Mouse (Mus musculus) sigmoid colon, adult 10 weeks (tissue): ENCODE results near the gene Rbmy. TPM values are rescaled to one million over a fixed set of nuclear protein-coding genes. Genes with fewer than 3 reads are reported as not detected.

Experiments
- polyA plus RNA-seq: library from polyadenylated mRNA; stranded (reverse); fragments of 350-450 nt; fragmentation: Illumina TruSeq; extraction: RNeasy Lipid Tissue Mini Kit (QIAGEN cat#74804); gene quantifications from one replicate; pipeline ENCODE4 v1.2.3, GENCODE M21; 2014; ENCODE audit warnings: low read depth, low replicate concordance

Gene Rbmy
- not detected for polyA plus RNA-seq

GRCm38 (mm10) chrY:2830380-2830779 lies at the start of gene Rbmy, which contains the start of gene Gm10256:
Gene Rbmy, plus strand, starts transcription at chrY:2830680.
Gene Gm10256, plus strand, starts transcription at chrY:2830699.

GRCm38 (mm10) chrY:2796105-2796504 lies 34.4 kb upstream of the Rbmy start, which contains the start of gene Gm4064:
Gene Gm4064, minus strand, starts transcription at chrY:2796205.

Other genes with a start within 250 kb of the Rbmy start
- gene H2al2c, start 231.6 kb upstream of the Rbmy start, polyA plus RNA-seq = not detected
- gene Sry, start 167.0 kb upstream of the Rbmy start, polyA plus RNA-seq = not detected
- not detected for gene H2al2b, start 110.0 kb upstream of the Rbmy start, polyA plus RNA-seq
- not detected for gene Gm4064, start 34.5 kb upstream of the Rbmy start, polyA plus RNA-seq
- gene Gm10256, start within 50 bp of the Rbmy start, polyA plus RNA-seq = not detected
- gene Gm10352, start 70.3 kb downstream of the Rbmy start, polyA plus RNA-seq = not detected
- not detected for gene Gm29289, start 101.9 kb downstream of the Rbmy start, polyA plus RNA-seq